Mouse (Mus musculus): Measurements from ENCODE around the gene Nod1.
A peak's percentile ranks its signal among the peaks of the same experiment; 100 is the strongest.

The Nod1 gene

GRCm38 (mm10) chr6:54941149-54941548, 31.3 kb downstream of the Nod1 start:
- DNase-seq (ENCODE audit: low read depth in 1 of 2, low spot score in 2 of 2), result no peak

GRCm38 (mm10) chr6:54940126-54940525, 32.3 kb downstream of the Nod1 start:
- DNase-seq (ENCODE audit: low read depth in 1 of 2, low spot score in 2 of 2), result no peak

- no peak for DNase-seq (ENCODE audit: low read depth in 1 of 2, low spot score in 2 of 2)
These were observed 32.8 kb downstream of the Nod1 start for GRCm38 (mm10) chr6:54939631-54940030.

- DNase-seq (ENCODE audit: low read depth in 1 of 2, low spot score in 2 of 2), result no peak
These were observed 35.9 kb downstream of the Nod1 start for GRCm38 (mm10) chr6:54936496-54936895.

GRCm38 (mm10) chr6:54934930-54935329, 37.5 kb downstream of the Nod1 start:
- no peak for DNase-seq (ENCODE audit: low read depth in 1 of 2, low spot score in 2 of 2)

- no peak for DNase-seq (ENCODE audit: low read depth in 1 of 2, low spot score in 2 of 2)
These were observed 38.1 kb downstream of the Nod1 start for GRCm38 (mm10) chr6:54934313-54934712.

- DNase-seq (ENCODE audit: low read depth in 1 of 2, low spot score in 2 of 2), result no peak
These were observed 38.5 kb downstream of the Nod1 start for GRCm38 (mm10) chr6:54933866-54934265.

GRCm38 (mm10) chr6:54933216-54933615, 39.2 kb downstream of the Nod1 start:
- DNase-seq (ENCODE audit: low read depth in 1 of 2, low spot score in 2 of 2), result no peak

GRCm38 (mm10) chr6:54932526-54932925, 39.9 kb downstream of the Nod1 start:
- DNase-seq (ENCODE audit: low read depth in 1 of 2, low spot score in 2 of 2), result no peak

- no peak for DNase-seq (ENCODE audit: low read depth in 1 of 2, low spot score in 2 of 2)
These were observed 40.8 kb downstream of the Nod1 start for GRCm38 (mm10) chr6:54931641-54932040.

GRCm38 (mm10) chr6:54927946-54928345, 44.5 kb downstream of the Nod1 start:
- no peak for DNase-seq (ENCODE audit: low read depth in 1 of 2, low spot score in 2 of 2)

- no peak for DNase-seq (ENCODE audit: low read depth in 1 of 2, low spot score in 2 of 2)
These were observed 45.5 kb downstream of the Nod1 start for GRCm38 (mm10) chr6:54926899-54927298.

- no peak for DNase-seq (ENCODE audit: low read depth in 1 of 2, low spot score in 2 of 2)
These were observed 46.5 kb downstream of the Nod1 start for GRCm38 (mm10) chr6:54925736-54926440.

- no peak for DNase-seq (ENCODE audit: low read depth in 1 of 2, low spot score in 2 of 2)
These were observed 47.9 kb downstream of the Nod1 start for GRCm38 (mm10) chr6:54924538-54924937.

GRCm38 (mm10) chr6:54918521-54918920, 53.9 kb downstream of the Nod1 start:
- DNase-seq (ENCODE audit: low read depth in 1 of 2, low spot score in 2 of 2), result no peak

GRCm38 (mm10) chr6:54917523-54917922, 54.9 kb downstream of the Nod1 start:
- DNase-seq (ENCODE audit: low read depth in 1 of 2, low spot score in 2 of 2), result peak in 1 of 2 experiments; percentile 31

- DNase-seq (ENCODE audit: low read depth in 1 of 2, low spot score in 2 of 2), result no peak
These were observed 55.5 kb downstream of the Nod1 start for GRCm38 (mm10) chr6:54916941-54917340.

GRCm38 (mm10) chr6:54916163-54916562, 56.2 kb downstream of the Nod1 start:
- no peak for DNase-seq (ENCODE audit: low read depth in 1 of 2, low spot score in 2 of 2)

- DNase-seq (ENCODE audit: low read depth in 1 of 2, low spot score in 2 of 2), result no peak
These were observed 57.4 kb downstream of the Nod1 start for GRCm38 (mm10) chr6:54914977-54915376.

- DNase-seq (ENCODE audit: low read depth in 1 of 2, low spot score in 2 of 2), result no peak
These were observed 66.1 kb downstream of the Nod1 start for GRCm38 (mm10) chr6:54906053-54907040.

- no peak for DNase-seq (ENCODE audit: low read depth in 1 of 2, low spot score in 2 of 2)
These were observed 69.9 kb downstream of the Nod1 start for GRCm38 (mm10) chr6:54902547-54902946.

GRCm38 (mm10) chr6:54900256-54900655, 72.2 kb downstream of the Nod1 start:
- no peak for DNase-seq (ENCODE audit: low read depth in 1 of 2, low spot score in 2 of 2)

Data from monocyte, adult 2 months (primary cell).